Mouse (Mus musculus): Measurements from ENCODE around the gene M1ap. TPM values are rescaled to one million over a fixed set of nuclear protein-coding genes. Genes with fewer than 3 reads are reported as not detected.

The M1ap gene
- polyA plus RNA-seq, 1 experiment from 2014 or later, result 0.08 TPM

DNA sequence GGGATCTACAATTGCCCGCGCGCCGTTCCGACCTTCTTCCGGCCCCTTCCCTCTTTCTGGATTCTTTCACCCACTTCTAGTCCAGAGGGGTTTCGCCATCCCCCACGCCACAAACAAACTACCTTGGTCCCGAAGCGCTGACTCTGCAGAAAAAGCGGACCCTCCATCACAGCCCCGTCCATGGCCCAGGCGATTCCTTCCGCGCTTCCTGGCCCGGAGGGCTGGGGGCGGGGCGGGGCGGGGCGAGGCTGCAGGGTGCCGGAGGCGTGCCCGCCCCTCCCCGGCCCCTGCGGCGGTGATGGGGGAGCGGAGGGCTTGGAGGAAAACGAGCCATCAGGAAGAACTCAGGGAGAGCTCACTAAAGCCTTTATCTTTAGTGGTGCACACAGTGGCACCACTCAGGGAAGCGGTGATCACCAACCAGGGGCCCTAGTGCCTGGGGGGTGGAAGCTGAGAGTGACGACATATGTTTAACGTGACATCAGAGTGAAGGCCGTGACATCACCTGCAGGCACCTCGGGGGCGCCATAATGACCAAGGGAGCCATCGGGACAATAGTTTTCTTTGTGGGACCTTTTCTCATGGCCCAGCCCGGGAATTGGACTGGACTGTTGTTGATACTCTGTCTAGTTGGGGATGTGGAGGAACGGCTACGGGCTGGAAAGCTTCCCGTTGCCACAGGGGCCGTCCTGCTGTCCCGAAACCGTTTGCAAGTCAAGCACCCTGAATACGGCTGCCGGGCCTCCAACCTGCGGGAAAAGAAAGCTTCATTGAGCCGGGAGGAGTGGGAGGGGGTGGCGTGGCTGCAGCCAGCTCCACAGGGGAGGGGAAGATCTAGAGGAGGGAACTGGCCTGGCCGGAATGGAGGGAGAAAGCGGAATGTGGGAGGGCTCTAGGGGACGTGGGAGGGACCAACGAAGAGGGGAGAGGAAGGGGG is 86.8 kb downstream of the M1ap start, which contains the start of the genes Dok1 and Loxl3:
Gene Dok1, minus strand, starts transcription at position 223 of the 937 bp plus-strand sequence.
Gene Loxl3, plus strand, starts transcription at position 925 of the 937 bp plus-strand sequence.
- peak within 1 kb of the TSS; percentile 65 for H3K4me3 ChIP-seq (ENCODE audit: low read depth, low read length)
- H3K4me2 ChIP-seq (replicated peaks; ENCODE audit: low read depth), result peak within 1 kb of the TSS; percentile 80
- H3K27ac ChIP-seq (replicated peaks), result peak within 1 kb of the TSS; percentile 82
- no peaks in the 10 kb centered on the region for H3K9me3 ChIP-seq (ENCODE audit: control insufficient read depth, low read length)
- ATAC-seq (ENCODE audit: low FRiP score, low TSS enrichment) (peak; percentile 78), DNase-seq (ENCODE audit: low spot score) (peak; percentile 81)
- H3K36me3 ChIP-seq (ENCODE audit: control insufficient read depth, insufficient read depth, low read length), result no peaks in the 10 kb centered on the region
- H3K4me1 ChIP-seq (replicated peaks; ENCODE audit: control insufficient read depth, insufficient read depth), result no peaks in the 10 kb centered on the region
- under 1% methylated on average over 49 of the region's 51 CpGs for WGBS
- peak within 1 kb of the TSS; percentile 68 for H3K9ac ChIP-seq (ENCODE audit: low read length)
- H3K27me3 ChIP-seq (ENCODE audit: control insufficient read depth, insufficient read depth, low read length), result no peaks in the 10 kb centered on the region
- no peak for TF ChIP-seq CTCF (IDR thresholded peaks at IDR 0.05; ENCODE audit: low read depth)
- no peak for TF ChIP-seq EP300 (optimal IDR thresholded peaks at IDR 0.05)

DNA sequence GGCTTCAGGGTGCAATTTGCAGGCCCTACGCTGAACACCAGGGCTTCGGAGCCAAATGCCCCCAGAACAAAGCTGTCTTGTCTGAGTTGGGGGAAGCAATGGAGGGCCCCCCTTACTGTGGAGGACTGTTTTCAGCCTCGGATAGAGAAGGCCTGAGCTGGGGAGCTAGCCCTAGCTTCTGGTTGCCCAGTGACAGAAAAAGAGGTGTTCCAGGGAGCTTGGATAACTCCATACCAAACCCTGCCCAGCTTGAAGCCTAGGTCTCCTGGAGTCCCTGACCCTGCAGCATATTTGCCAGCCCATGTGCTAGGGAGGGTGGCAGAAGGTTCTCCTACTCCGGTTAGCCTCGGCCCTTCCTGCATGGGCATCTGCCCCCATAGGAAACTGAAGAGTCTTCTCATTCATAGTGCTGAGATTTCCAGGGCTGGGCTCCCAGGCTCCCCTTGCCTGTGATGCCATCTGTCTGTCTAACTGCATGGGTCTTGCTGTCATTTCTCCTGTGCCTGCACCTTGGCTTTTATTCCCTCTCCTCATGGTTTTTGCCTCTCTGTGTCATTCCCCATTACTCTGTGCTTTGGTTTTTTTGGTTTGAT is 87.9 kb downstream of the M1ap start:
- Histone ChIP-seq H3K36me3 (ENCODE audit: control insufficient read depth, insufficient read depth, low read length) (no peaks in the 10 kb centered on the region), H3K27ac (replicated peaks) (peak overlapping the region; percentile 82), H3K4me1 (replicated peaks; ENCODE audit: control insufficient read depth, insufficient read depth) (no peaks in the 10 kb centered on the region), H3K4me2 (replicated peaks; ENCODE audit: low read depth) (peak overlapping the region; percentile 80), H3K9ac (ENCODE audit: low read length) (peak overlapping the region; percentile 68), H3K9me3 (ENCODE audit: control insufficient read depth, low read length) (no peaks in the 10 kb centered on the region), H3K4me3 (ENCODE audit: low read depth, low read length) (peak overlapping the region; percentile 65), H3K27me3 (ENCODE audit: control insufficient read depth, insufficient read depth, low read length) (no peaks in the 10 kb centered on the region)
- no peak for ATAC-seq (ENCODE audit: low FRiP score, low TSS enrichment)
- DNase-seq (ENCODE audit: low spot score), result no peak
- TF ChIP-seq EP300 (optimal IDR thresholded peaks at IDR 0.05) (no peak), CTCF (IDR thresholded peaks at IDR 0.05; ENCODE audit: low read depth) (no peak)
- 36% methylated on average over 5 of the region's 5 CpGs for WGBS

DNA sequence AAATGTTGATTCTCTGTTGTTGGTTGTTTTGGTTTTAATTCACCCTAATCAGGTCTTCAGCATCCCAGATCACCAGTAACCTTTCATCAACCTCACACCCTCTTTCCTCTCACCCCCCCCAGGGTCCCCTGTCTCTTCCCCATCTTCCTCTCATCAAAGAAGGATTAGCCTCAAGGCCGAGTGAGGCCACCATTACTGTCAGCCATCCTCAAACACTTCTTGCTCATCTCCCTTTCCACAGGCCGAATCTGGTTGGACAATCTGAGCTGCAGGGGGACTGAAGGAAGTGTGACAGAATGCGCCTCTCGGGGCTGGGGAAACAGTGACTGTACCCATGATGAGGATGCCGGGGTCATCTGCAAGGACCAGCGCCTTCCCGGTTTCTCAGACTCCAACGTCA is 90.5 kb downstream of the M1ap start:
- Histone ChIP-seq H3K27ac (replicated peaks) (no peak overlapping the region), H3K27me3 (ENCODE audit: control insufficient read depth, insufficient read depth, low read length) (no peaks in the 10 kb centered on the region), H3K9ac (ENCODE audit: low read length) (no peak overlapping the region), H3K4me3 (ENCODE audit: low read depth, low read length) (no peak overlapping the region), H3K9me3 (ENCODE audit: control insufficient read depth, low read length) (no peaks in the 10 kb centered on the region), H3K4me1 (replicated peaks; ENCODE audit: control insufficient read depth, insufficient read depth) (no peaks in the 10 kb centered on the region), H3K36me3 (ENCODE audit: control insufficient read depth, insufficient read depth, low read length) (no peaks in the 10 kb centered on the region), H3K4me2 (replicated peaks; ENCODE audit: low read depth) (no peak overlapping the region)
- TF ChIP-seq CTCF (IDR thresholded peaks at IDR 0.05; ENCODE audit: low read depth) (no peak), EP300 (optimal IDR thresholded peaks at IDR 0.05) (no peak)
- no peak for DNase-seq (ENCODE audit: low spot score)
- no peak for ATAC-seq (ENCODE audit: low FRiP score, low TSS enrichment)
- 71% methylated on average over 8 of the region's 8 CpGs for WGBS

- Histone ChIP-seq H3K27ac (replicated peaks) (no peak overlapping the region), H3K4me1 (replicated peaks; ENCODE audit: control insufficient read depth, insufficient read depth) (no peaks in the 10 kb centered on the region), H3K4me3 (ENCODE audit: low read depth, low read length) (peak overlapping the region; percentile 12; the same call in 1 of the 2 replicates), H3K9ac (ENCODE audit: low read length) (no peak overlapping the region), H3K36me3 (ENCODE audit: control insufficient read depth, insufficient read depth, low read length) (no peaks in the 10 kb centered on the region), H3K4me2 (replicated peaks; ENCODE audit: low read depth) (peak overlapping the region; percentile 42), H3K9me3 (ENCODE audit: control insufficient read depth, low read length) (no peaks in the 10 kb centered on the region), H3K27me3 (ENCODE audit: control insufficient read depth, insufficient read depth, low read length) (no peaks in the 10 kb centered on the region)
- DNase-seq (ENCODE audit: low spot score) (peak; percentile 90), ATAC-seq (ENCODE audit: low FRiP score, low TSS enrichment) (peak; percentile 78)
- no peak for TF ChIP-seq CTCF (IDR thresholded peaks at IDR 0.05; ENCODE audit: low read depth)
- no peak for TF ChIP-seq EP300 (optimal IDR thresholded peaks at IDR 0.05)
- WGBS, result 17% methylated on average over 24 of the region's 24 CpGs
Measured at GRCm38 (mm10) chr6:83038496-83039012, 91.9 kb downstream of the M1ap start.

DNA sequence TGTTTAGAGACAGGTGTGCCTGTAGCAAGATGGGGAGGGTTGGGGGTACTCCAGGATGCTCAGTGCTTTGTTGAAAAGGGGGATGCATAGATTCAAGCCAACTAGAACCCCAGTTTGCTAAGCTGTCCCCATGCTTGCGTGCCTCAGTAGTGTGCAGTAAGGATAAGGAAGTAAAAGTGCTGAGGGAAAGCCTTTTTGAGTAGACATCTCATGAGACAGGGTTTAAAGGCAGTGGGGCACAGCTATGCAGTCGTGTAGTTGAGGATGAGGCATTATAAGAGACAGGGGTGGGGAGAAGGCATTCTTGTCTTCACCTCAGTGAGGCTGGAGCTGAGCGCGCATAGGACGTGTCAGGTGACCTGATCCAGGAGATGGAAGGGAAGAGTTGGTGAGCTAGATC is 93.9 kb downstream of the M1ap start:
- H3K27me3 ChIP-seq (ENCODE audit: control insufficient read depth, insufficient read depth, low read length), result no peaks in the 10 kb centered on the region
- no peaks in the 10 kb centered on the region for H3K36me3 ChIP-seq (ENCODE audit: control insufficient read depth, insufficient read depth, low read length)
- H3K4me1 ChIP-seq (replicated peaks; ENCODE audit: control insufficient read depth, insufficient read depth), result no peaks in the 10 kb centered on the region
- ATAC-seq (ENCODE audit: low FRiP score, low TSS enrichment), result no peak
- no peaks in the 10 kb centered on the region for H3K9me3 ChIP-seq (ENCODE audit: control insufficient read depth, low read length)
- no peak overlapping the region for H3K27ac ChIP-seq (replicated peaks)
- no peak overlapping the region for H3K4me2 ChIP-seq (replicated peaks; ENCODE audit: low read depth)
- no peak overlapping the region for H3K4me3 ChIP-seq (ENCODE audit: low read depth, low read length)
- no peak for DNase-seq (ENCODE audit: low spot score)
- WGBS, result 78% methylated on average over 5 of the region's 5 CpGs
- no peak overlapping the region for H3K9ac ChIP-seq (ENCODE audit: low read length)
- no peak for TF ChIP-seq EP300 (optimal IDR thresholded peaks at IDR 0.05)
- no peak for TF ChIP-seq CTCF (IDR thresholded peaks at IDR 0.05; ENCODE audit: low read depth)
